13 mouse cellular contexts compared by ENCODE assay signal in genomic region chr6:66840631-66841030, GRCm38 (mm10). TPM values are rescaled to one million over a fixed set of nuclear protein-coding genes. Genes with fewer than 3 reads are reported as not detected.
DNase-seq lines count a peak whose midpoint lies in the region; TF ChIP-seq lines count a peak whose summit lies in the region.
"Not testable (repeated sequence)": the region's sequence is repeated elsewhere in the genome, so short reads cannot be mapped to it uniquely, and the experiment has no call there.
"Had no signal": no experiment of that assay in that cellular context is flagged by ENCODE, and none has a peak within 500 bp of the region (broad histone marks: within the 10 kb centered on the region; RNA-seq: fewer than 3 reads in every experiment).

No protein-coding gene starts in this region.

- TF ChIP-seq CTCF in spleen, adult 2 months (IDR thresholded peaks at IDR 0.05; ENCODE audit: extremely low read depth, insufficient read depth, insufficient read length, insufficient replicate concordance) = 0 out of 2 replicates have a peak, but pooled peaks have one; percentile 3

- not testable (repeated sequence) for H3K36me3 ChIP-seq in spleen, adult 2 months (ENCODE audit: control insufficient read depth, insufficient read depth, low read length)

- not testable (repeated sequence) for H3K27me3 ChIP-seq in spleen, adult 2 months (ENCODE audit: control insufficient read depth, insufficient read depth, low read length)

- not testable (repeated sequence) for H3K4me1 ChIP-seq in spleen, adult 2 months (ENCODE audit: control insufficient read depth, insufficient read depth, insufficient read length)

- WGBS in spleen, adult 2 months = 15% methylated on average over 1 of the region's 1 CpGs

- H3K27ac ChIP-seq in spleen, adult 2 months (ENCODE audit: insufficient read depth, low read length) = not testable (repeated sequence)

- H3K4me3 ChIP-seq in spleen, adult 2 months (ENCODE audit: extremely low read depth, insufficient read depth, insufficient read length) = not testable (repeated sequence)

- peak; percentile 56 for DNase-seq in CD4-positive, CD25-positive, alpha-beta regulatory T cell, adult 2 months (ENCODE audit: low read depth, low spot score)
- peak; percentile 50 for DNase-seq in adrenal gland, postnatal 10 days
- DNase-seq in cerebellum, postnatal 36 days = peak; percentile 6 to 20
- peak; percentile 18 for DNase-seq in gastrocnemius, postnatal 10 days
- peak; percentile 49 for DNase-seq in kidney, adult 18-20 months
- DNase-seq in left cerebral cortex, adult 18-20 months (ENCODE audit: low spot score in 2 of 2) = peak; percentile 30 to 34
- DNase-seq in lung, postnatal 36 days = peak; percentile 59
- peak in 1 of 2 experiments; percentile 9 for DNase-seq in spleen, adult 2 months (ENCODE audit: low read depth in 1 of 2, low spot score in 2 of 2)

- not testable (repeated sequence) for TF ChIP-seq POLR2A in spleen, adult 2 months (IDR thresholded peaks at IDR 0.05; ENCODE audit: low read depth, low read length)

RNA-seq across cellular contexts. Expression of gene Vmn1r39, which starts 30.2 kb away (rescaled TPM):
- not detected for total RNA-seq in adrenal gland, postnatal 10 days (2021)
- not detected for total RNA-seq in gastrocnemius, postnatal 10 days (2021)
- not detected for total RNA-seq in left cerebral cortex, adult 18-20 months (2021)
- polyA plus RNA-seq in spleen, adult 2 months (2012; rRNA removed) = not detected in 2 replicates
- total RNA-seq: hematopoietic stem cell, adult 5-6 weeks had no signal
- polyA plus RNA-seq: G1E; limb, embryonic 10.5 days; midbrain, embryonic 10.5 days; stomach, embryonic 16.5 days had no signal

RNA-seq across cellular contexts. Expression of gene Gng12, which starts 55.6 kb away (rescaled TPM):
- 10 to 100 TPM; 85.5 to 86.4 TPM for total RNA-seq in adrenal gland, postnatal 10 days (2021)
- total RNA-seq in gastrocnemius, postnatal 10 days (2021) = 10 to 100 TPM; 40.6 to 42.9 TPM
- total RNA-seq in left cerebral cortex, adult 18-20 months (2021) = 10 to 100 TPM; 52.5 to 63.1 TPM
- 6.6 and 6.9 TPM in 2 replicates for polyA plus RNA-seq in spleen, adult 2 months (2012; rRNA removed)
- polyA plus RNA-seq: G1E had no signal

RNA-seq across cellular contexts. Expression of gene Vmn1r38, which starts 58.2 kb away (rescaled TPM):
- total RNA-seq in adrenal gland, postnatal 10 days (2021) = not detected
- not detected for total RNA-seq in gastrocnemius, postnatal 10 days (2021)
- not detected for total RNA-seq in left cerebral cortex, adult 18-20 months (2021)
- polyA plus RNA-seq in spleen, adult 2 months (2012; rRNA removed) = not detected in 2 replicates
- total RNA-seq: hematopoietic stem cell, adult 5-6 weeks had no signal
- polyA plus RNA-seq: G1E; limb, embryonic 10.5 days; midbrain, embryonic 10.5 days; stomach, embryonic 16.5 days had no signal
